Mouse (Mus musculus): Measurements from ENCODE around the gene Nfkb1. TPM values are rescaled to one million over a fixed set of nuclear protein-coding genes. Genes with fewer than 3 reads are reported as not detected.

Nfkb1 gene
- total RNA-seq, 4 experiments from 2014 or later = 55.7 to 60.5 (median 58.6) TPM

DNA sequence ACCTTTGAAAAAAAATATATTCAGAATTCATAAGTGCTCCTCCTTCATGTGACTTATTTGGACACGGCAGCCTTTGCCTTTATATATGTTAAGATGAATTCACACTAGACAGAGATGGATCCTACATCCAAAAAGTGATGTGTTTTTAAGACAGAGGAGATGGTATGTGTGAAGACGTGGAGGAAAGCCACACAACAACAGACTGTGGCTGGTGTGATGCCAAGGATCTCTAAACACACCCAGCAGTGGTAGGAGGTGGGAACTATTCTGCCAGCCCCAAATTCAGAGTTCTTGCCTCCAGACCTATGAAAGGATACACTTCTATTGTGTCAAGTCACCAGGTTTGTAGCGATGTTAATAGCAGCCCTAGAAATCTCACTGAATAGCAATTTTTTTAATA is 24.3 kb downstream of the Nfkb1 start:
- no peak for DNase-seq

- no peak for DNase-seq
Observed at GRCm38 (mm10) chr3:135665777-135666259, 25.5 kb downstream of the Nfkb1 start.

- DNase-seq = no peak
Observed at GRCm38 (mm10) chr3:135662139-135662864, 29.0 kb downstream of the Nfkb1 start.

DNA sequence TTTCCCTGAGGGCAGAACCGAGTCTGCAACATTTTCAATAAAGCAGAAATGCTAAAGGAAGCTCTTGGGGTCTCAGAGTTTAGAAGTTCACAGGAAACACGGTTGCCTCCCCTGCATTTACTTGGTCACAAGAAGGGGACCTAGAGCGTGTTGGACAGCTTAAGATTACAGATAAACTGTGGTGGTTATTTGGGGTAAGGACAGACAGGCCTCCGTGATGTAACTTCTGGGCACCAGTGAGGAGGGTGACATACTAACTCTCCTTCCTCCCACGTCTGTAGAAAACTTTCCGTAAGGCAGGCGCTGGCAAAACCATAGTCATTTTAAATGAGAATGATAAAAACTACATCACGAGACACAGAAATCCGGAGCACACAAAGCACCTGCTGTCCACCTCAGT is 29.6 kb downstream of the Nfkb1 start:
- DNase-seq = no peak

- DNase-seq = no peak
Observed at GRCm38 (mm10) chr3:135658540-135659097, 32.7 kb downstream of the Nfkb1 start.

- DNase-seq = no peak
Observed at GRCm38 (mm10) chr3:135656156-135656555, 35.2 kb downstream of the Nfkb1 start.

- DNase-seq = no peak
Observed at GRCm38 (mm10) chr3:135650773-135651555, 40.4 kb downstream of the Nfkb1 start.

GRCm38 (mm10) chr3:135649809-135650208 is 41.5 kb downstream of the Nfkb1 start:
- no peak for DNase-seq

DNA sequence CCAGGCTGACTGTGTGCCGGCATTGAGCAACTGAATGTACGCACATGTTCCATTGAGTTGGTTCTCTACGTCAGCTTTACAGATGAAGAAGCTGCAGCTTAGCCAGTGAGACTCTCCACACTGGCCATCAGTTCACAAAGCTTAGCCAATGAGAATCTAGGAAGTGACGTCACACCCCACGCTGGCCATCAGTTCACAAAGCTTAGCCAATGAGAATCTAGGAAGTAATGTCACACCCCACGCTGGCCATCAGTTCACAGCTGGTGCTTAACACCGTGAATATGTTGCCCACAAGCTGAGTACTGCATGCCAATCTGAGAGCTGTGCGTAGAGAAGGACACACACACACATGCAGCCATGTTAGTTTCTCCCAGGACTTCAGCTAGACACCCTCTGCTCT is 42.8 kb downstream of the Nfkb1 start:
- no peak for DNase-seq

DNA sequence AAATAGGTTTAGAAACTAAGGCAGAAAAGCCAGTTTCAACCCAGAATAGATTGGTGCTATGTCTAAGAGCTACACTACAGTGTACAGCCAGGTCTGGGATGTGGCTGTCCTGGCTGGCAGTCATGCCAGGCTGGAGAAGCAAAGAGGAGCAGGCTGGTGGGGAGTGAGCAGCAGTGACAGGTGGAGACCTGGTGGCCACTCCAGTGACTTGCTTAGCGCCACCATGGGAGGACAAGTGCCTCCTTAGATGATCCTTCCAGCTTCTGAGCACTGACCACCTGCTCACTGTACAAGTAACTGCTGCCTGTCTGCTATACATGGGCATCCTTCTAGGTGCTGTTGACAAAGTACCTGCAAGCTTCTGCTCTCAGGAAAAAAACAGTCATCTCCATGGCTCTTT is 44.7 kb downstream of the Nfkb1 start:
- no peak for DNase-seq

DNA sequence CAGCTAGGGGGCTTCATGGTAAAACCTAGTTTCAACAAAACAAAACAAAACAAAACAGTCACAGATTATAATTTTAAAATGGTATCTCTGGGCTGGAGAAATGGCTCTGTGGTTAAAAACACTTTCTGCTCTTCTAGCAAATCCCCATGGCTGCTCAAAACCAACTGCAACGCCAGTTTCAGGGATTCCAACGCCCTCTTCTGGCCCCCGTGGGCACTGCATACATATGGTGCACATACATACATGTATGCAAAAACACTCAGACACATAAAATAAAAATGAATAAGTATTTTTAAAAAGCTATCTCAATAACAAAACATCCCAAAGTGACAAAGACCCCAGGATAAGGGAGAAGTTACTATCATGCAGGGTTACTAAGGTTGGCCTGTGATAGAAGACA is 46.4 kb downstream of the Nfkb1 start:
- DNase-seq = no peak

DNA sequence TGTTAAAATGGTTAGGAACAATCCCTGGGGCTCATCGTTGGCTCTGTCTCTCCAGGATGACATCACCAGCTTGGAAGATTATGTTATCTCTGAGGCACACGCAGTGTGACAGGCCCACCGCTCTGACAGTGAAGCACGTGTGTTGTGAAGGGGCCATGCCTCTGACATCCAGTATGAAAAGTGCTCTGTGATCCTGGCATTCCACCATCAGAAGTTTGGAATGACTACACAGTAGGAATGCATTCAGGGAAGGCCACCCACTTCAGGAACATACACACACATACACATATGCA is 49.8 kb downstream of the Nfkb1 start:
- DNase-seq = no peak

DNA sequence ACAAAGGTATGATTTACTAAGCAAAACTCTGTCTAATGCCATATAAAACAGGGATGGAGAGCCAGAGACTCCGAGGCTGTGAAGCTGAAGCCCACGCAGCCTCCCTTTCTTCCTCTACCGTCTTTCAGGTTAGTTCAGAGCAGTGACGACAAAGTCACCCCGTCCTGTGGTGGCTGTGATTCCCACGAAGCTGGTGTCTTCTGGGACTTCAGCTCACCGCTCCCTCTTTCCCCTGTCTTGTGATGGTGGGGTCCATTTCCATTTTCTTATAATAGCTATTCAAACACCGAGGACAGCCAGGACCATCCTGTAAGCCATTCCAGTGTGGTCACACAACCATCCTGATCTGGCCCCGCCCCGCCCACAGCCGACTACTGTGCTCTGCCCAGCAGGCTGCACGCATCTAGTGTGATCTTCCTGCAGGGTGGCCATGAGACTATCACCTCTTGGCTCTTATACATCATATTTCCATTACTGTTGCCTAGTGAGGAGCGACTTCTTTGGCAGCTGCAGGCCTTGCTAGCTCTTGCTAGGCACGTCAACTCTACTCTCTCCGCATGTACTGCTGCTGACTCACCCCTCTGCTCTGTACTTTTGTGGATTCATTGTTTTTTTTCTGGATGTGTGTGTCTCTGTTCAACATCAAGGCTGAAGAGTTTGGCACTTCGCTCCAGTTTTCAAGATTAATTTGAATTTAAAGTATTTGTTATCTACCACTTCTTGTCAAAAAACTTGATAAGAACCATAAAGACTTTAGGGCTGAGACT is 50.3 kb downstream of the Nfkb1 start:
- no peak for DNase-seq

GRCm38 (mm10) chr3:135640203-135640602 is 51.1 kb downstream of the Nfkb1 start:
- no peak for DNase-seq

- no peak for DNase-seq
Observed at GRCm38 (mm10) chr3:135637592-135637991, 53.8 kb downstream of the Nfkb1 start.

- DNase-seq = no peak
Observed at GRCm38 (mm10) chr3:135636454-135636853, 54.9 kb downstream of the Nfkb1 start.

- no peak for DNase-seq
Observed at GRCm38 (mm10) chr3:135635646-135636434, 55.5 kb downstream of the Nfkb1 start.

DNA sequence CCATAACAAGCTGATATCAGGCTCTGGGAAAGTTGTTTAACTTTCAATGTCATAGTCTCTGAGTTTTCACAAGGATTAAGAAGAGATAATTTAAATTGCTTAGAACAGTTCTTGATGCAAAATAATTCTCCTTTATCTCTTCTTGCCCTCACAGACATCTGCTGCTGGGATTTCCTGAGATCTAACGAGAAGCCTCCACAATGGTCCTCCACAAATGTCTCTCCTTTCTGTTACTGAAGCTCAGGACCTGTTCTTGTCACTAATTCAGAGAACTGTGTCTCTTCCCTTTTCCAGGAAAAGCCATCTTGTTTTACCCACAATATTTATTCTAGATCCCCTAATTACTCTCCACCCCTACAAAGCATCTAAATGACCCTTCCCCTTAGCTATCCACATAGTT is 56.3 kb downstream of the Nfkb1 start:
- DNase-seq = no peak

DNA sequence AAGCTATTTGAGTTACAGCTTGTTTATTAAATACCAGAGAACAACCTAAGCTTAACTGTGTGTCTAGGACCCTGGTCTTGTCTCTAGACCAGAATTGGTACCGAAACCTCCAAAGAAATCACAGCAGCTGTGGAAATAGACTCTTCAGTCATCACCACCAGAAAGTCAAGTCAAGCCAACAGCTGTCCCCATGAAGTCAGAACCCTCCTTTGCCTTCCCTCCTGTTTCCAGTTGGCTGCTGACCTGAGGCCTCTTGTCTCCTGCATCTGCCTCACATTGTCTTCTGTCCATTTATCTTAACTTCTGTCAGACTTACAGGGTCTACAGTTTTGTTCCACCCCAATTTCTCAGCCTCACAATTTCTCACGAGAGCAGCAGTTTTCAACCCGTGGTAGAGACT is 57.1 kb downstream of the Nfkb1 start:
- DNase-seq = no peak

GRCm38 (mm10) chr3:135631856-135632255 is 59.5 kb downstream of the Nfkb1 start:
- peak; percentile 47 for DNase-seq

GRCm38 (mm10) chr3:135631096-135631457 is 60.3 kb downstream of the Nfkb1 start:
- no peak for DNase-seq

DNA sequence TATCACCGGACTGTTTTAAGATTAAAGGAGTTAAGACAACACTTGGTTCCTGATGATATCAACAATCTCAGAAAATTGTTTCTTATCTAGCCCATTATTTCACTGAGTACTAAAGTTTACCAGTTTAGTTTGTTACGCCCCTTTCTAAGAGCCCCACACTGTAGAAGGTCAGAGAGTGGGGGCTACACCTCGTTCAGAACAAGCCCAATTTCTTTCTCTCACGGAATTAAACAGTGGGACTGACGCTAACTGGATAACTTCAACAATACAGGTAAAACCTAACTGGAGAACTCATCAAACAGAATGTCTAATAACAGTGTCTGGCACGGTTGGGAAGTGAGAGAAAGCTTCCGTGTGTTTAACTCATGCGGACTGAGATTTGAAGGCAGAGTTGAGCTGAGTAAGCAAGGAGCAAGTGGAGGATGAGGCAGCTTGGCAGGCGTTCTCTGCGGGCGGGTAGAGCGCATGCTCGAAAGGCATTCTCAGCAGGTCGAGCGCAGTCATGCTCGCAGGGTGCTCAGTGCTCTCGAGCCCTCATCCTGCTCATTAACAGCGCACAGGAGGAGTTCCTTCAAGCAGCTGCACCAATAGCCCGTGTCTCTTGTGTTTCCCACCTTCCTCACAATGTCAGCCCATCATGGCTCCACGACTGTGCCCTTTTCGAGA is 60.8 kb downstream of the Nfkb1 start:
- DNase-seq = no peak
